Mouse (Mus musculus) neural tube, postnatal 0 days (tissue): Measurements from ENCODE around the gene Clba1. TPM values are rescaled to one million over a fixed set of nuclear protein-coding genes. Genes with fewer than 3 reads are reported as not detected.

ENCODE experiments used
- polyA plus RNA-seq: library from polyadenylated mRNA; unstranded; fragments of >200 nt; fragmentation: Nextera tagmentation; extraction: Ambion mirVana; gene quantifications from 2 replicates; pipeline ENCODE4 v1.2.1, GENCODE M21; 2015

Gene Clba1
- 20.0 and 22.4 TPM in 2 replicates for polyA plus RNA-seq

DNA sequence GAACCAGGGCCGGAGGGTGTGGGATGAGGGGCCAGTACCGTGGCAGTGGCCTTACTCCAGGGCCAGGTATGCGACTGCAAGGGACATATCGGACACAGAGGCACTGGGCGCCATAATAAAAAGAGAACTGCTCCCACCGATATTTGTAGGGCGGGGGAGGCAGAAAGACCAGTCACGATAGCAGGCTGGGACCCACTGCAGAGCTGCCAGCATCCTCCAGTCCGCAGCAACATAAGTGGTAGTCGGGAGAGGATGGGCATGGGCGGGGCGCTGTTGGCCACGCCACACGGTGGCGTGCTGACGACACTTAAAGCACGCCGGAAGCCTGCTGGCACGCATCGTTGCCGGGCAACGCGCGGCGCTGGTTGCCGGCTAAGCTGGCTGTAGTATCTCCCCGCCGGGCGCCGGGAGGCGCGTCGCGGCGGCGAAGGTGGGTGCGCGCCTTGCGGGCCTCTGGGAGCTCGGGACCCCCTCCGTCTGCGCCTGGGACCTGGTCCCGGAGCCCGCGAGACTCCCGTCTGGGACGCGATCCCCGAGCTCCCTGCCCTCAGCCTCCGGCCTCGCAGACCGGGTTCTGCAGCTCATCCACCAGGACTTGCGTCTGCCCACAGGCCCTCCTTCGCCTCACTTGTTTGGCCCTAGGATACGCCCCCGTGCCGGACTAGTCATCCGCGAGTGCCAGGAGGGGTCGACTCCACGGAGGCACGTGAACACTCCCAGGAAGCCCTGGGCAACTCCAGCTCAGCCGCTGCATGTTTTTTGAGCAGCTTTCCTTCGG lies at the start of gene Clba1:
TSS of gene Clba1 (plus strand) at position 351 of the 778 bp plus-strand sequence.

DNA sequence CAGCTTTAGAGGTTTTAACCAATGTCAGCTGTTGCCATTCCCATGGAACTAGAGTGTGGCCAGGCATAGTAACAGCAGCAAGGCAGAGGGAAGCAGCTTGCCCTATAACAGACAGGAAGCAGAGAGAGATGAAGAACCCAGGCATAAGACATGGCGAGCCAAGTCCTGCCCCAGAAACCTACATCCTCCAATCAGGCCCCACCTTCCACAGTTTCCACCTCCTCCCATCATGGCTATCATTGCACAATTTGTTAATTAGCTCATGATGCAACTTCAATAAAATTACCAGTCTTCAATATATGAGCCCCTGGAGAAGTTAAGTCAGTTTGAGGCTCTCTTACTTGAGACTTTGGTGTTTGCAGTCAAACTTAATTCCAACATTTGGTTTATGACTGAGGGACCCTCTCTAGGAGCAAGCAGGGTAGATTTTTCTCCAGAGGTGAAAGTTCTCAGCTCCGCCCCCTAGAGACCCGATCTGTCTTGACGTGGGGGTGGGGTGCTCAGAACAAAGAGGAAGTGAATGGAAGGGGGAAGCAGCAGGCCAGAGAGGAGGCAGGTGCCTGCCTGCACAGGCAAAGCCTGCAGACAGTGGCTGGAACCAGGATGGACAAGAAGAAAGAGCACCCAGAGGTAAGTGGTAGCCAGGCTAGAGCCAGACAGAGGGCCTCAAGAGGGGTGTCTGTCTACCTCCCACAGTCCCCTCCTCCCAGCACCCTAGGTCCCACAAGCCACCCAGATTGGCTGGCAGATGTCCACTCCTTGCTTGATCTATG lies 48.4 kb upstream of the Clba1 start, which contains the start of gene Pld4:
TSS of gene Pld4 (plus strand) at position 502 of the 773 bp plus-strand sequence.

DNA sequence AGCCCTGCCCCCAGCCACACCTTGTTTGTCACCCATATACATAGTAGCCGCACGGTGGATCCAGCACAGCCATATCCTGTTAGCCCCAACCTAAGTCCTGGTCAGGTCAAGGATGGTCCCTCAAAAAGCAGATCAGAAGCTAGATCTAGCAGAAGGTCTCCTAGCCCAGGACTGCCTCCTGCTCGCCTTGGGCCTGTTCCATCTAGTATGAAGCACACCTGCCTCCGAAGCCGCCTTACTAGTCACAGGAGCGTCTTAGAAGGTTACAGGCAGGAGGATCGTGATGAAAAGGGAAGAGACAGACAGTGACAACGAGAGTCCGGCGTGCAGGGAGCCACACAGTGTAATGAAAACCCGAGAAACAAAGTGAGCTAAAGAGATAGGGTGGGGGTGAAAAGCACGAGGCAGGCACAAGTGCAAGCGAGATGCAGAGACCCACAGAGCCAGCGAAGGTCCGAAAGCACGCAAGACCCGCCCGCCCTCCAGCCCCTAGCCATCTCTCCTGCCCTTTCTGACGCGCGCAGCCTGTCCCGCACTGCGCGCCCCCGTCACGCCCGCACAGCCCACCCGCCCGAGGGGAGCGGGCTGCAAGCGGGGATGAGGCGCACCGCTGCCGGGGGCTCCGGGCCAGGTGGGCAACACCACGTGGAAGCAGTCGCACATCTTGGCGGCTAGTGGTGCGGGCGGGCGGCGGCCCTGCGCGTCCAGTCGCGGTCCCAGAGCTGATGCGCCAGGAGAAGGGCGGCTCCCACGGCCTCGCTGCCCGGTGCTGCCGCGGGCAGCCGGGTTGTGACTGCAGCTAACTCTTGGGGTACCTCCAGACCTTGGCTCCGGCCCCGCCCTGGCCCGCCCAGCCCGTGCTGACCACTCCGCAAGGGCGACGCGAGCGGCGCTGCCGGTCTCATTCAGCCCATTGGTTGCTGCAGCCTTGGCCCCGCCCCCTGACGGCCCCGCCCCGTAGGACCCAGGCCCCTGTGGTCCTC lies 6.6 kb upstream of the Clba1 start, which contains the start of gene Ahnak2:
TSS of gene Ahnak2 (minus strand) at position 794 of the 983 bp plus-strand sequence.

DNA sequence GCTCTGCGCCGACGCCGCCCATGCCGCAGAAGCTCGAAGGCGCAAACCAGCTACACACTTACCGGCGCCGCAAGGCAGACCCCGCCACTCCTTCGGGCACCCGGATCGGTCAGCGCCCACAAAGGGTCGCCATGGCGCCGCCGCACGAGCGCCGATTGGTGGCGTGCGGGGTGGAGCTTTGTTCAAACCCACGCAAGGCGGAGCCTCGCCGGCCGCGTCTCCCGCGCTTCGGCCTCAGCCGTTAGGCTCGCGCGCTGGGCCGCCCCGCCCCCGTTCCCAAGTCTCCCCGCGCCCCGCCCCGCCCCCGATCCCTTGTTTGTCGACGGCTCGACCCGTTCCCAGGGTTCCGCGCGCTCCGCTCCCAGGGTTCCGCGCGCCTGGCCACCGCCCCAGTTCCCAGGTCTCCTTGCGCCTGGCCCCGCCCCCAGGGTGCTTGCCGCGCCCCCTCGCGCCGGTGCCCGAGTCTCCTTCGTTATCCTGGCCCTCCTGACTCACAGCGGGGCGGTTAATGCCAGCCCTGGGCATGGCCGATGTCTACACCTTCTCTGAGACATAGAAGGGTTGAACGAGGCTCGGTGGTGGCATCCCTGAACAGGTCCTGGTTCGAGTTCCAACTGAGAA lies 20.6 kb downstream of the Clba1 start, which contains the start of gene Cdca4:
TSS of gene Cdca4 (minus strand) at position 180 of the 621 bp plus-strand sequence.

Other genes starting within 250 kb of the Clba1 start
- 2.0 and 2.3 TPM in 2 replicates for gene Inf2, start 220.2 kb upstream of the Clba1 start, polyA plus RNA-seq
- 10.4 and 11.3 TPM in 2 replicates for gene Adssl1, start 188.9 kb upstream of the Clba1 start, polyA plus RNA-seq
- 49.8 and 51.8 TPM in 2 replicates for gene Siva1, start 164.3 kb upstream of the Clba1 start, polyA plus RNA-seq
- 115 and 131 TPM in 2 replicates for gene Akt1, start 134.1 kb upstream of the Clba1 start, polyA plus RNA-seq
- 1.6 and 2.0 TPM in 2 replicates for gene Zbtb42, start 130.1 kb upstream of the Clba1 start, polyA plus RNA-seq
- gene Cep170b, start 88.5 kb upstream of the Clba1 start, polyA plus RNA-seq = 41.4 and 45.2 TPM in 2 replicates
- gene Pld4, start 48.3 kb upstream of the Clba1 start, polyA plus RNA-seq = 12.0 and 14.3 TPM in 2 replicates
- gene Ahnak2, start 6.3 kb upstream of the Clba1 start, polyA plus RNA-seq = 8.2 and 9.1 TPM in 2 replicates
- gene Cdca4, start 20.5 kb downstream of the Clba1 start, polyA plus RNA-seq = 15.8 and 17.2 TPM in 2 replicates
- gene Gpr132, start 59.3 kb downstream of the Clba1 start, polyA plus RNA-seq = 0.08 TPM in 1 of 2 replicates, not detected in the other
- gene Jag2, start 120.8 kb downstream of the Clba1 start, polyA plus RNA-seq = 10.5 and 15.9 TPM in 2 replicates
- 48.1 and 51.4 TPM in 2 replicates for gene Nudt14, start 133.2 kb downstream of the Clba1 start, polyA plus RNA-seq
- gene Btbd6, start 167.5 kb downstream of the Clba1 start, polyA plus RNA-seq = 50.3 and 59.9 TPM in 2 replicates
- 38.4 and 38.6 TPM in 2 replicates for gene Brf1, start 191.8 kb downstream of the Clba1 start, polyA plus RNA-seq
- 23.2 and 23.9 TPM in 2 replicates for gene Pacs2, start 205.6 kb downstream of the Clba1 start, polyA plus RNA-seq